Mouse (Mus musculus): Measurements from ENCODE around the gene Kif14.
A peak's percentile ranks its signal among the peaks of the same experiment; 100 is the strongest.
"Not testable (repeated sequence)": the region's sequence is repeated elsewhere in the genome, so short reads cannot be mapped to it uniquely, and the experiment has no call there.

Gene Kif14

DNA sequence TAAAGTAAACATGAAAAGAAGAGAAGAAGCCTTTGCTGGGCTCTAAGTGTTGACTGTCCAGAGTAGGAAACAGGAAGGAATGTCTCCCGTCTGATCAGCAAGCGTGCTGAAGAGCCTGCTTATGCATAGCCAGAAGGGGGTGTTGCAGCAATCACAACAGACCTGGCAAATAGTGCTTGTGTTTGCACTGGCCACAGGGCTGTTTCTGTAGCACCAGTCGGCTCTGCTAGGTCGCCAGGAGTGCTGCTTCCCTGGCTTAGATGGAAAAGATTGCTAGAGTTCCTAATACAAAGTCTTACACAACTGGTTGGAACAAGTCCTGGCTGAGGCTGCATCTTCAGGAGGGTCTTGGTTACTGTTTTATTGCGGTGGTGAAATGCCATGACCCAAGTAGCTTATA, 25.5 kb downstream of the Kif14 start:
- no peak for DNase-seq (ENCODE audit: low read depth, low spot score)

DNA sequence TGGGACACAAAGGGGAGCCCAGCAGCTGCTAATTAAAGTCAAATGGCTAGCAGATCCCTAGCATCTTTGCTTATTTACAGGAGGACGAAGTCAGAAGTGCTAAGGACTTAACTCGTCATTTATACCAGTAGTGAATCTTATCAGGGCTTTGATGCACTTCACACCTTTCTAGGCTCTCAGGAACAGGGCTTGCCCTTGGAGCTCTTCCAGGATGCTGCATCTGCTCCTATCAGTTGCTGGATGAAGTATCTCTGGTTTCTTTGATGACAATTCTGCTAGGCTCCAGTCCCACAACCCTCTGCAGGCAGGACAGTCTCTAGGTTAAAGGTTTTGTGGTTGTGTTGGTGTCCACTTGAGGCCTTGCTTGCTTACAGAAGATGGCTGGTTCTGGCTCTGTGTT, 26.1 kb downstream of the Kif14 start:
- DNase-seq (ENCODE audit: low read depth, low spot score): no peak

- DNase-seq (ENCODE audit: low read depth, low spot score): no peak
Measured at GRCm38 (mm10) chr1:136499317-136499716, 33.2 kb downstream of the Kif14 start.

GRCm38 (mm10) chr1:136502936-136503335, 36.8 kb downstream of the Kif14 start:
- no peak for DNase-seq (ENCODE audit: low read depth, low spot score)

- DNase-seq (ENCODE audit: low read depth, low spot score): not testable (repeated sequence)
Measured at GRCm38 (mm10) chr1:136506255-136506654, 40.1 kb downstream of the Kif14 start.

- peak; percentile 55 for DNase-seq (ENCODE audit: low read depth, low spot score)
Measured at GRCm38 (mm10) chr1:136512317-136512716, 46.2 kb downstream of the Kif14 start.

- DNase-seq (ENCODE audit: low read depth, low spot score): no peak
Measured at GRCm38 (mm10) chr1:136513181-136513580, 47.0 kb downstream of the Kif14 start.

DNA sequence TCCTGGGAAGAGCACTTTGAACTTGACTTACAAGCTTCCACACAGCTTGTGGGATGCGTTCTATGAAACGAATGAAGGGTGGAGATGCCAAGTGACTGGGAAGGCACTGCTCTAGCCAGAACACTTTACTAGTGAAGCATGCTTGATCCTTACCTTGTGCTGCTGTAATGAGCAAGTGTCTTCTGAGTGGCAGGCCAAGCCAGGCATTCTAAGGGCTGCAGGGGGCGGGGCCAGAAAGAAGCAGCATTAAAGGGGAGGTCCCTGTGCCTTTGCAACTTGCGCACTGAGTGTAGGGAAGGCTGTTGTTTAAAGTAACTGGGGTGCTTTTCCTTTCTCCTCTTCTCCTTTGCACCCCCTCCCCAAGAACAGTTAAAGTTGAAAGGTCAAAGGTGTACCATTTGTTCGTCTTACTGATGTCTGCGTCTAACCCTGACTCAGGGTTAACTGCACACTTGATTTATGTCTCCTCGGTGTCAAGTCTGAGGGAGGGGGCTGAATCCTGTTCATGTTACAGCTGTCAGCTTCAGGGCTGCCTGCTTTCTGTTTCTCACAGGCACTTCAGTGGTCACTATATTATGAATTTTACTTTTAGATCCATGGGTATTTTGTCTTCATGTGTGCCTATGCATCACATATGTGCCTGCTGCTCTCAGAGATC, 52.7 kb downstream of the Kif14 start:
- peak; percentile 68 for DNase-seq (ENCODE audit: low read depth, low spot score)

DNA sequence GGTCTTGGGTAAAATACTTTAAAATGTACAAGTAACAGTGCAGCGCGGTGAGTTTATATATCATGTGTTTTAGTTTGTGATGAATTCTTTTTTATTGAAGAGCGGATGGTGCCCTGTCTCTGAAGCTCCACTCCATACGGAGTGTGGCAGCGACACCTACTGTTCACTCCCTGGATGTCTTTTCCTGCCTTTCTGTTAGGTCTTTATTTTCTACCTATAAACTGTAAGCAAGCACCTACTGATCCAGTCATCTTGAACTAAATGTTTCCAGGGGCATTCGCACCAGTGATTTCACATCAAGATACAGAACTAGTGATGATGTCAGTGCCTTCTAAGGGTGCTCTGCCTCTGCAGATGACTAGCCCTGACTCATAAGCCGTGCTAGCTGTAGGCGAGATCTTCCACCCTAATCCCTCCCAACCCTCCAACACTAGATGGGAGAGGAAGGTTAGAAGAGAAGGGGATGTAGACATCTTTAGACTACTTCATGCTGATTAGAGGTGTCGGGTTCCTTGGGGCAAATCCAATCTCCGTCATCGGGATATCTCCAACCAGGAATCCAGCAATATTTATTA, 55.3 kb downstream of the Kif14 start:
- peak; percentile 39 for DNase-seq (ENCODE audit: low read depth, low spot score)

- DNase-seq (ENCODE audit: low read depth, low spot score): peak; percentile 79
Measured at GRCm38 (mm10) chr1:136524917-136525316, 58.8 kb downstream of the Kif14 start.

DNA sequence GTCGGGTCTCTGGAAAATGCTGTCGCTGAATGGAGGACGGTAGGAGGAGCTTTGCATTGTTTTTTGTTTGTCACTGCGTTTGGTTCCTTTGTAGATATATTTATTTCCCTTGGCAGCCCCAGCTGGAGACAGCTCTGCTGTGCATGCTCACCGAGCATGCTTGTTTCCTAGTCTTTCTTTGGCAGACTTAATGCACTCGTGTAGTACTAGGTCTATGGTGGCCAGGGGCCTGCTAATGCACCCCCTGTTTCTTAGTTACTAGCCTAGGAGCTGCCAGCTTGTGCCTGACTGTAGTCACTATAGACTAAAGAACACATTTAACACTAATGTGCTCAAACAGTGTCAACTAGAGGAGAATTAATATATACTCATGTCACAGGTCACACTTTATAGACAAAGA, 59.7 kb downstream of the Kif14 start:
- no peak for DNase-seq (ENCODE audit: low read depth, low spot score)

GRCm38 (mm10) chr1:136527163-136527562, 61.0 kb downstream of the Kif14 start:
- no peak for DNase-seq (ENCODE audit: low read depth, low spot score)

GRCm38 (mm10) chr1:136532556-136532955, 66.4 kb downstream of the Kif14 start:
- DNase-seq (ENCODE audit: low read depth, low spot score): no peak

- DNase-seq (ENCODE audit: low read depth, low spot score): no peak
Measured at GRCm38 (mm10) chr1:136536947-136537346, 70.8 kb downstream of the Kif14 start.

DNA sequence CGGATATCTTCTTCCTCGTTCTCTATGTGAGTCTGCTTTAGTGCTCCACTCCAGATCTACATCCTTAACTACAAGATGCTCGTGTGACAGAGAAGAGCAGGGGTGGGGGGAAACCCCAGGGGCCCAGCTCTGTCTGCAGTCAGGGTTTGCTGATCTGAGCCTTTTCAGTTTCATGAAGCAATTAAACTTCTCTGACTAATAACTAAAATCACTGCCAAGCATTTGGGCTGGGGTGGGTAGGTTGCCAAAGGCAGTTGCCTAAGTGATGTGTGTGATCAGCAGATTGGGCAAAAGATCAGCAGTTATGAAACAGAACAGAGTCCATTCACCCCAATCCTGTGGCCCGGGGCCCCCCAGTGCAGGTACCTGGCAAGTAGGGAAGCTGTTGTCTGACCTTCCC, 72.1 kb downstream of the Kif14 start:
- no peak for DNase-seq (ENCODE audit: low read depth, low spot score)

GRCm38 (mm10) chr1:136540407-136540895, 74.3 kb downstream of the Kif14 start:
- DNase-seq (ENCODE audit: low read depth, low spot score): peak; percentile 23

GRCm38 (mm10) chr1:136541618-136542376, 75.7 kb downstream of the Kif14 start:
- DNase-seq (ENCODE audit: low read depth, low spot score): no peak

- no peak for DNase-seq (ENCODE audit: low read depth, low spot score)
Measured at GRCm38 (mm10) chr1:136543920-136544319, 77.8 kb downstream of the Kif14 start.

GRCm38 (mm10) chr1:136547068-136547467, 80.9 kb downstream of the Kif14 start:
- DNase-seq (ENCODE audit: low read depth, low spot score): no peak

DNA sequence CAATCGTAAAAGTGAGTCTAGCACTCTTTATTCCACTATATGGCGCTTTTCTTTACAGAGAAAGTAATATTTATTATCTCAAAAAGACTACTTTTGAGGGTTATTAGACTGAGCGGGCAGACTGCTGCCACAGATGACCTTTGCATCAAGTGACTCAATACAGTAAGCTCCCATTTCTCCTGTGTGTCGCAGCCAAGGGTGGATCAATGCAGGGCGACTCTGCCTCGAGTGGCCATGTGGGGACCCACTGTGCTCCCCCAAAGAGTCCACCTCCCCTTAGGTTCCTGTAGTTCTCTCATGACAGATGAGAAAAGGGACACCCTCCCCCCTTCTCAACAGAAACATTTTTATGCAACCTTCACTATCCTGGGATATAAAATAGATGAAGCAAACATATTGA, 84.1 kb downstream of the Kif14 start:
- no peak for DNase-seq (ENCODE audit: low read depth, low spot score)

DNA sequence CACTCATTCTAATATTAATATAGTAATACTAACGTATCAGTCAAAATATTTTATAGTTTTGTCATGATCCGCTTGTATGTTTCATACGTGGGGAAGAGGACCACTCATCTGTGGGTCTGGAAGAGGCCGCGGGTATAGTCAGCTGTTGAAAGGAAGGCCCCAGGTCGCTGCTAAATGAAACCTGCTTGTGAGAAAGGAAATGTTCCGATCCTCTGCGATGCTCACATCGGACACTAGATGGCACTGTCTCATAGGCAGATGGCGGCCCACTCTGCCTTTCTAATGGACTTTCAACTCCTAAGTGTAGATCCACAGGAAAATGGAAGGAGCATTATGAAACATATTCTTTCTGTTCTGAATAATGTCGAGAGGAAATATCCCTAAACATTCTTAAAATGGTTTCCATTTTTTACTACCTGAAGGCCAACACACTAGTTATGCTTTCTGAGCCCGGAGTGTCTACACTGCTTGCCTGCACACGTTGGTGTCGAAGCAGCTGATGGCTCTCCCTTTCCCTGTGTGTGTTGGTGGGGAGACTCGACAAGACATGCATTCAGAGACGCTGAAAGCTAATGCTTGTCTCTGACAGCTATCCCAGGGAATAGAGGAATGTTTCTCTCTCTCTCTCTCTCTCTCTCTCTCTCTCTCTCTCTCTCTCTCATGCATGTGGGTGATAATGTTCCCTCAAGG, 84.9 kb downstream of the Kif14 start:
- peak; percentile 87 for DNase-seq (ENCODE audit: low read depth, low spot score)

GRCm38 (mm10) chr1:136554686-136555085, 88.5 kb downstream of the Kif14 start:
- DNase-seq (ENCODE audit: low read depth, low spot score): no peak

All from mesoderm, embryonic 11.5 days (tissue).